Mouse (Mus musculus) frontal cortex, postnatal 25 days (tissue): ENCODE measurements around the gene Cobl.
A peak's percentile ranks its signal among the peaks of the same experiment; 100 is the strongest.

Source experiments
- DNase-seq, 2 experiments: peaks; one replicate each; pipeline ENCODE4 v3.0.0; 2022; ENCODE audit warnings: low spot score in 2 of 2

Cobl gene

DNA sequence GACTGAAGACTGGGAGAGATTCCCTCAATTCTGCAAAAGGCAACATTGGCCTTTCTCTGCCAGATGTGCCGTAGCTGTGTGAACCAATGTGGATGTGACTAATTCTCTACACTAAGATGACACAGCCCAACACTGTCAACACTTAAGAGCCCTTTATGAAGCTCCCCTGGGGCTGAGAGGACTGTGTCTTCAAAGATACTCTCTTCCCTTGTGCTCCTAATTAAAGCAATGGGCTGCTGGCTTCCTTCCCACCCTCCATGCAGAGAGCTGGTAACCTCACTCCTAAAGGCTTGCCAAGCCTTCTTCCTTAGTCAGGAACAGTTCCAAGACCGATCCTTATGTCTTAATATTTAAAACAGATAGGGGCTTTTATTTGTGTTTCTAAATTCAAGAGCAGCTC is 79.9 kb downstream of the Cobl start:
- no peak for DNase-seq

DNA sequence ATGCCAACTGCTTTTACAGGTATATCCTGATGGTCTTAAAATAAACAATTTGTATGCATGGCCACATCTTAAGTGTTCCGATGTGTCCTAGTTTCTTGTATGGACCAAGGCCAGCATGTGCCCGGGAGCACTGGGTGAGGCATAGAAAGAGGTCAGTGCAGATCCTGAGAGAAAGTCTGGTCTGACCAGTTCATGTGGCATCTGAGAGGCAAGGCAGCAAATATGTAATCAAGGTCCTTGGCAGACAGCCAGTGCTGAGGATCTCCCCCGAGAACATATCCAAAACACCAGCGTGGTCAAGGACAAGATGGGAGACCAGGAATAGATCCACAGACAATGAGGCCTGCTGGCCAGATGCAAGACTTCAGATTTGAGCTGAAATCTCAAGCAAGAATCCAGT is 81.8 kb downstream of the Cobl start:
- no peak for DNase-seq

DNA sequence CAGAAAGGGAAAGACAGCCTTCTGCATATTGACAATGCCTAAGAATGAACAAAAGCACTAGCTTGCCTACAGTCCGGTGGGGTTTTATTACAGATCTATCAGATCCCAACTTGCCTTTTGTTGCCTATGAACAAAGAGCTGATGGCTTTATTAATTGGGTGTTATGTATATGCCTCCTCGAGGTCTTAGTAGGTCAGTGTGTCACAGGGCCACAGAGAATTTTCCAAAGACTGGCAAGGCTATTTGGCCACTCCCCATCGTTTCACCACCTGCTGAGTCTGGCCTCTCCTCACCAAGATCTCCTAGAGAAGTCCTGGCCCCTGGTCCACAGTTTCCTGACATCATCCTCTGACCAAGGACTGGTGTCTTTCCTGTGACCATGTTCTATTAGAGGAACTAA is 83.7 kb downstream of the Cobl start:
- DNase-seq, result no peak

DNA sequence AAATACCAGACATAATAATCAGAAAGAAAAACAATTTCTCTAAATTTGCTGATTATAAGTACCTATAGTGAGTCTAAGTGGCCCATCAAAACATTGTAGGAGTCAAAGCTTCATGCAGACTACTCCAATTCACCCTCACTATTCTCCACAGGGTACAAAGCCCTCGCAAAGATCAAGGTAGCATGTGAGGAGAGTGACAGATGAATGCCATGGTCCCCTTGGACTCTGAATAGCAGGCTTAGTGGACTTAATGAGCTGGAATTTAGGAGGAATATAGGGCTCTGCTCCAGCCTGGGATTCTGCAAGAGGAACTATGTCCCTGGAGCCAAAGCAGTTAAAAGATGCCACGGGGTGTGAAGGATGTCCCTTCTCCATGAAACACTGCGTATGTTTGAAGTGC is 88.1 kb downstream of the Cobl start:
- DNase-seq, result no peak

DNA sequence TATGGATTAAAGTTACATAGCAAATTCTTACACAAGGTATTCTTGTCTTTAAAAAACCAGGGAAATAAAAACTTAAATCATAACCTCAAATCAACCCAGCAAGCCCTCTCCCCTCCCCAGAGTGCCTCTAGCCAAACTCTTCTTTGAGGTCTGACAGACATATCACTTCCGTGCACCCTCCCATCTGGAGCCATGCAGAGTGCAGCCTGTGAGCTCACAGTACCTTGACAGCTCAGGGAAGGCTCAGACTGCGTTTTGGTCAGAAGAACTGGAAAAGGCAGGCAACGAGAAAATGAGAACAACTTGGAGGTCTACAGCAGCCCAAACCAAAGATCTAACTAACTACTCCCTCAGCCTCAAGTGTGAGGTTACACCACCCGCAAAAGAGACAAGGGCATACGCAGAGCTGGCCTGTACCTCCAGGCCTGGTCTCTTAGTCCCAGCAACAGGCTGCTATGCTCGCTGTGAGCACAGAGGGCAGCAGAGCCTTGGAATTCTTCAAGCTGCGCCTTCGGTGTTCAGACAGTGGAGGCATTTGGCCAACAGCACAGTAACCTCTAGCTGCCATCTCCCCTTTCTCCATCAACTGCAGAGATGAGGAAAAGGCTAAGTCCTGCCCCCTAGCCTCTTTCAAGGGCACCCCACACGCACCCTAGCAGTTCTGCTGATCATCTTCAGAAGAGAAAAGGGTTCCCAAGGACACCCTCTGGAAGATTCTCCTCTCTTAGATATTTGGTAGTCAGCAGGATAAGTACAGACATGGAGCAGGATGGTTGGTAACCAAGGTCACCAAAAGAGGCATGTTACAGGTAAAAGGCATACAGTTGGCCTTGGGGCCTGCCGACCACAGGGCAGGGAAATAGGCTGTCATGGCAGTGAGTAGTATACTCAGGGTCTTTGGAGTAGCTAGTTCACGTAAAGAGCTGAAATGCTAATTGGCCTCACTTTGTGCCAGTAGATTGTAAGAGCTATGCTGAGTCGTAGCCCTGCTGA is 91.4 kb downstream of the Cobl start:
- peak; percentile 74 to 78 for DNase-seq

DNA sequence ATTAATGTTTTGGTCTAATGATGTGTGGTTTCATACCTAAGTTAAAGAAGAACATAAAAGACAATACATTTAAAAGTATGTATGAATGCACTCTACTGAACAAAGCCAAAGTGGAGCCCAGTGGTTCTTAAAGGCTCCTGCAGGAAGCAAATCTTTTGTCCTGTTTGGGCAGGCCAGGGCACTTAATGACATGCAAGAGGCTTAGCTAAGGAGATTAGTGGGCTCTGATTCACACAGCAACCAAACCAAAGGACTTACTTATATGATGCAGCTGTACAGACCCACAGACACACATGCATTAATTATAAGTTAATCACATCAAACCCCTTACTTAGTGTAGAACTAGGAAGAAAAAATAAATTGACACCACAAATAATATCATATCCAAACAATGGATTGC is 93.8 kb downstream of the Cobl start:
- DNase-seq, result no peak

DNA sequence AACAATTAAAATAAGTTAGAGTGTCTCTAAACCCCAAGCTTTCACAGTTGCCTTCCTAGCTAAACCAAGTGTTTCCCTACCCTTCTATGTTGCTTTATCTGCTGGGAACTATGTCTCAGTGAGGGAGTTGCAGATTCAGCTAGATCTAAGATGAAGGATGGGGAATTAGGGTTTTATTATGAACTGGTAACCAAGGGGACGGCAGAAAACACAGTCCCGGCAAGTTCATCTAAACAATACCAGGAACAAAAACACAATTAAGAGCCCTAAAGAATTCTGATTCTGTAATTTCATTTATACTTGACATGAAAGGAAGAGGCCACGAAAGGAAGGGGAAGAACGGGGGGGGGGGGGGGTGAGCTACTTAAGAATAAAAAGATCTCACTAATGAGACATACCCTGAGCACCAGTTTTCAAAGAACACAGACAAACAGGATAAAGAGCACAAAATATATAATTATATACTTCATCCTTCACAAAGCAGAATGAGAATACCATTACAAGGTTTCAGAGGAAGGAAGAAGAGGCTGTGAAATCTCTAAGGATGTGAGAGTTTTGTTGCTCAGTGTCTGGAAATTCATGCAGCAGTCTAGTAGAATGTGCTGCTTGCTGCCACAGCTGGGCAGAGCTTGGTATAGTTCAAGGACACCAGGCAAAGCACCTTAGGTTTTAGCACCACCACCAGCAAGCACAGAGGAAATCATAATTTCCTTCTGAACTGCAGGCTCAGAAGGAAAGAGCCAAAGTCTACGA is 97.2 kb downstream of the Cobl start:
- no peak for DNase-seq

DNA sequence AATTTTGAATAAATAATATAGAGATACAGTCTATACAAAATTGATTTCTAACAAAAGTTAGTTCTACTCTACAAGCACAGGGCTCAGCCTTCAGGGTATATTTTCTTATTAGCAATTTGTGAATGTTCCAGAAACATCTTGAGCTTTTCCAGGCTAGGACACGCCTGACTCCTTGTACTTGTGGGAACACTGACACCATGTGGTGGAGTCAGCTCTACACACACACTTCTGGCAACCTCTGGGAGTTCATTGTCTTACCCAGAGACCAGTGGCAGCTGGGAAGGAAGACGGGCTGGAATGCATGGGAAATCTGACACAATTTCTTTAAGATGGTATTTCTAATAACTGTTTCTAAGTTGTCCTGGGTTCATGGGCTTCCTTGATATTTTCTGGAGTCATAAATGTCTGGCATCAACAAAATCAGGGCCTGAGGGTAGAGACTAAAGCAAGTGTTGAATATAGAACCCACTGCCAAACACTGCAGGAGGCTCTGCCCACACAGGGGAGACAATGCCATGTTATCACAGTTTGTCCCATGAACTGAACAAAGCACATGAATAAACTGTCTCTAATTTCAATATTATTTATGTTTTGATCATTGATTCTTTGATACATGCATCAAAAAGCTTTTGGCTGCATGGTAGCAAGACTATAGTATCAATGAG is 105.3 kb downstream of the Cobl start:
- peak in 1 of 2 experiments; percentile 23 for DNase-seq

DNA sequence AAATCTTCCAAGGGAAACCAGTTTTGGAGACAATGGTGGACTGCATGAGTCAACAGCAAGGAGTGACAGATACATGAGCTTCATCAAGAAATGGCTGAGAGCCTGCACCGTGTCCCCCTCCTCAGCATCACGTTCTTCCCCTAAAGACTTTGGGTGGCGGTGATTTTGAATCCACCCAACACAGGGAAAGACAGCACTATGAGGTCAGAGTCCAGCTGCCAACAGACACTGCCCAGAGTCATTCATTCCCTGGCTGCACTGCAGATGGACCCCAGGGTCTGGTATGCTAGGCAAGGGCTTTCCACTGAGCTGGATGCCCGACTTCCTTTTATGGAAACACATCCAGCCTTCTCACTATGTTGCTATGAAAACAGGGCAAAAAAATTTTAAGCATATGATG is 106.2 kb downstream of the Cobl start:
- no peak for DNase-seq

DNA sequence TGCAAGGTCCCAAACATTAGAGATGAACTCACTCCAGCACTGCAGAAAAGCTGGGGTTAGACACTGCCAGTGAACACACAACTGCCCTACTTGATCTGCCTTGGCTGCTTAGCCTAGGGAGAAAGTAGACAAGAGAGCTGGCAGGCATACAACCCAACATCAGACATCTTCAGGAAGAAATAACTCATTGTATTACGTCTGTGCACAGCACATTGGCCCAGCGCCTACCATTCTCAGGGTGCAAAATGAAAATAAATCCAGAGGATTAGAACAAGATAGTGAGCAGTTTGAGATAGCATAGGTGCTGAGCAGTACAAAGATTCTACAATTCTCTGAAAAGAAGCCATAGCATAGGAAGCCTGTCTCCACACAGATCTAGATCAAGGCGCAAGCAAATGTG is 109.1 kb downstream of the Cobl start:
- no peak for DNase-seq

DNA sequence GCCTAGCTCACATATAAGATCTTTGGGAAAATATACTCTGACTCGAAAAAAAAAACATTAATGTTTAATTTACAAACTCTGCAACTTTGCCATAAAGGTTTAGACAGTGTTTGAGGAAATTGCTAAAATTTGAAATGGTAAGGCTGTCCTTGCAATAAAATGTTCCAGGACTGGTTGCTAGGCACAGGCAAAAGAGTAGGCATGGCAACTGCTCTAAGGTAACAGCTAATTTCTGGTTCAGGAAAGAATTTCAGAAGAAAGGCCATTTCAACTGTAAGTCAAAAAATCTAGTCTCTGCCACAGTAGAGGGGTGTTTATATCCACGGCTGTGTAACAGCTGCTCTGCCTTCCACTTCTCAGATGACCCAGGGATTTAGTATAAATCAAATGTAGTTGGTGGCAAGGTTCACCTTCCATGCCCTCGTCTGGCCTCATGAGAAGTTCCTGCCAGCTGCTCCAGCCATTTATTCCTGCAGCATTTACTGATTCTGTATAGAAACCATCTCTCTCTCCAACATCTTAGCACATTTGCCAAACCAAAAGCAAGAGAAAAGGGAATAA is 113.7 kb downstream of the Cobl start:
- DNase-seq, result no peak

DNA sequence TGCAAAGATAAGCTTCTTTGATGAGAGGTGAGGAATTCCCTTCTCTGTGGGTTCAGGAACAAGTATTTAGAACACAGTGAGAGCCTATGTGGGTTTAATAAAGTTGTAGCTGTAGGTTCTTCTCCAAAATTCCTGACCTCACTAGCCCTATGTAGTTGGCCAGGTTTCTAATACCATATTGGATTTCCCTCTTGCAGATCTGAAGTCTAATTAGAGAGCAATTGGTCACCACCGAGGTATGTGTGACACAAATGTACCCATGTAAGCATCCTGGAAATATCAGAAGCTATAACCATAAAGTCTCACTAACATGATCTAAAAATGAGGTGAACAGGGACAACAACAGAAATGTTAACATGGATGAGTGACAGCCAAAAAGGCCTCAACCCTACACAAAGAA is 114.7 kb downstream of the Cobl start:
- DNase-seq, result no peak

DNA sequence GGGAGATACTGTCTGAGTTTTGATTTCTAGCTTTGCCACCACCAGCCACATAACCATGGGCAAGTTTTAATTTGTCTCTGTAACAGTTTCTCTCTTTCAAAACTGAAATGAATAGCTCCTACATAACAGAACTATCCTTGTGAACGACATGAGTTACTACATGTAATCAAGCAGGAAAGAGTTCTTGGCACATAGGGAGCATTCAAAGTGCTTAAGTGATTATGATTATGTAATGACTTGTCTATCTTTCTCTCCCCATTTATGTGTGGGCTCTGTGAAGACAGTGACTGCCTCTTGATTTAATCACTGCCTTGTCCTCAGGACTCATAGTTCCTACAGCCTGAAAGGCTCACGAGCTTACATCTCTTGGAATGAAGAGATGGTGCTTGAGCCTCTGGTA is 118.3 kb downstream of the Cobl start:
- no peak for DNase-seq

DNA sequence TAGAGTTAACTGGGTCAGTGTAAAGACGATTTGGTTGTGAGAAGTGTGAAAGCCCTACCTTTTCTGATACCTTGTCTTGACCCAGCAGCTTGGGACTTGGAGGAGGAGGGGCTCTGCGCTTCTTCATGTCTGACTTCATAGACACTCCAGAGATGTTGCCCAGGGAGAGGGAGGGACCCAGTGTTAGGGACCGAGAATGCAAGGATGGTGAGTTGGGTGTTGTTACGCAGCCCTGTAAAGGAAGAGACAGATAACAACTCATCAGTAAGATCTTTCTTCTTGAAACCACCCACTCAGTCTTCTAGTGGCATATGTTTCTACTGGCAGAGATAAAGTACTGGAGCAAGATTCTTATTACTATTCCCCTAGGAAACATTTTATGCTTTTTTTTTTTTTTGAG is 121.1 kb downstream of the Cobl start:
- peak in 1 of 2 experiments; percentile 16 for DNase-seq

DNA sequence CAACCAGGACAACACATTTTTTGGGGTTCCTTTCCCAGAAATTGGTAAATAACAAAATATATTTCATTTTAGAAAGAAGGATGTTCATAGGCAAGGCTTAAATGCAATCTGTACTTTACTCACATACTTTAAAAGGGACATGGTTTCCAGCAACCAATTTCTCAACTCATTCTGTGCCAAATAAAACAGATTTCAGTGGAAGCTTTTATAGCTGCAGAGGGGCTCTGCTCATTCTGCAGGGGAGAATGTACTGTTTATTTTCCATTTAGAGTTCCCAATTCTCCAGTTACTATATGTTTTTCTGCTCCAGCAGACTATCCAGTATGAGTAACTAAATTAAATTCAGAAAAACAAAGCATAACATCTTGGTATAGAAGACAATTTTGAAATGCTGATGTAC is 124.1 kb downstream of the Cobl start:
- no peak for DNase-seq

DNA sequence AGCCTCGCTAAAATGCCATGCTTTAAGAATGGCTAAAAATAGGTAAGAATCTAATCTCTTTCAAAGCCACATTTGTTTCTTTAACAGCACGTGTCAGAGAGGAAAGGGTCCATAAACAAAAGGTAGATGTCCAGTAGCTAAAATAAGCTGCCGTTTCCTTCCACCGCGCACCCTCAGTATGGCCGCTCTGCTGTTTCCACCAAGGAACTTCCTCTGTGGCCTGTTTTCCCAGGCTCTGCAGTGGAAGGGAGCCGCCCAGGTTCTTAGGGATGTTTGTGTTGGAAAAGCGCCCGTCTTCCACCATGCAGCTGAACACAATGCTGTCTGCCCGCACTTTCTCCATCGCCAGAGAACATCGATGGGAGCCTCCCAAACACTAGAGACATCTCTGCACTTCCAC is 128.6 kb downstream of the Cobl start:
- no peak for DNase-seq

DNA sequence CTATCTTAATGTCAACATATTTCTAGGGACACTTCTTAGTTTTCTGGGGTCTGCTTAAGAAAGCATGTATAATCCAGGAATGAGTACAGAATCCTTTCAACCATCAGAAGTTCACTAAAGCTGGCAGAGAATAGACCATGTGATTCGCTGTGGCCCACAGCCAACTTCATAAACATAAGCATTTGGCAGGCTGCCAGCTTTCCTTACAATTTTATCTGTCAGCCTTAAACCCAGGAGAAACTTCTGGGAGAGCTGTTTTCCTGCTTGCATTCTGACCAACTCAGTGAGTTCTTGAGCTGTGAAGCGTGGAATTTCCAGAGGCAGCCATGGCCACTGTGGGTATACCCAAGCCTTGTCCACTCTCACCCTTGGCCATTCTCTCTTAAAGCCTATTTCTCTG is 132.8 kb downstream of the Cobl start:
- DNase-seq, result peak; percentile 34 to 46

DNA sequence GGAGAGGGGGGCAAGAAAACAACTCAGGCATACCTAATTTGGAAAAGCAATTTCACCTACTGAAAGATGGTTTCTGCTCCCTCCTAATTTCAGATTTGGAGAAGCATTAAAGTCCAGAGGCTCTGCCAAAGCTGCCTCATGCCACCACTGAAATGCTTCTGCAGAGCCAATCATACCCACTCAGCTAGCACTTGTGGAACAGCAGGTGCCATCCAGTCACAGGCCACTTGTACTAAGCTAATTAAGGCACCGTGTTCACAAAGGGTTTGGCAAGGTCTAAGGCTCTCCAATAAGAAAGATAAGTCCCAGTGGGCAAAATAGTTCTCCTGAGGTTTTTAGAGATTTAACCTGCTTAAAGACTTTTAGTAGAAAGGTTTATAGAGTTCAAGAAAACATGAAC is 143.3 kb downstream of the Cobl start:
- no peak for DNase-seq

DNA sequence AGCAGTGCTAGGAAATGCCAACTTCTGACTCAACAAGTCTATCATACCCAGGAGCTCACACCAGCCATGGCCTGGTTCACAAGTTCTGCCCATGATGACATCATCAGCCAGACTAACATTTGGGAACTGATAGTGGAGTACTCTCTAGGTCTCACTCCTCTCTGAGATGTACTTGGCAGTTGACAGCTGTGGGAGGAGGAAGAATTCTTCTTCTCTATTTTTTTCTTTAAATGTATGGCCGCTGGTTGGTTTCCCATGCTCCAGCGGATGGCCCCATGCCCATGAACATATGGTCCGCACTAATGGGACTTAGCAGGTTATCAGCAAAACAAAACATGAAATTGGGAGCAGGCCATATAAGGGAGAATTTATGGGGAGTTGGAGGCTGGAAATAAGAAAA is 145.4 kb downstream of the Cobl start:
- DNase-seq, result no peak

DNA sequence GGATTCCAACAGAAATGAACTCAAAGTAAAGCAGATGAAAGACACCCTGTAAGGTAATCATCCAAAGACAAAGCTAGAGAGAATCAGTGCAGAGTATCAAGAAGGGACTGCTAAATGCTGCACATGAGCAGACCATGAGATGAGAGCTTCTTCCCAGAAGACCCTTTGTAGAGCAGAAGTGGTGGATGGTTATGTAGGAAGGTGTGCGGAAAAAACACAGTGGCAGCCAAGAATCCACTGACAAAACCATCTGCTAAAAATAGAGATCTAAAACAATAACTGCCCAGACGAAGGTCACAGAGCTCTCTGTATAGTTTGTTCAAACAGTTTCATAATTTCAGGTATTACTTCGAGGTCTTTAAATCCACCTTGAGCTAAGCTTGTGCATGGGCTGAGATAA is 149.1 kb downstream of the Cobl start:
- DNase-seq, result no peak

DNA sequence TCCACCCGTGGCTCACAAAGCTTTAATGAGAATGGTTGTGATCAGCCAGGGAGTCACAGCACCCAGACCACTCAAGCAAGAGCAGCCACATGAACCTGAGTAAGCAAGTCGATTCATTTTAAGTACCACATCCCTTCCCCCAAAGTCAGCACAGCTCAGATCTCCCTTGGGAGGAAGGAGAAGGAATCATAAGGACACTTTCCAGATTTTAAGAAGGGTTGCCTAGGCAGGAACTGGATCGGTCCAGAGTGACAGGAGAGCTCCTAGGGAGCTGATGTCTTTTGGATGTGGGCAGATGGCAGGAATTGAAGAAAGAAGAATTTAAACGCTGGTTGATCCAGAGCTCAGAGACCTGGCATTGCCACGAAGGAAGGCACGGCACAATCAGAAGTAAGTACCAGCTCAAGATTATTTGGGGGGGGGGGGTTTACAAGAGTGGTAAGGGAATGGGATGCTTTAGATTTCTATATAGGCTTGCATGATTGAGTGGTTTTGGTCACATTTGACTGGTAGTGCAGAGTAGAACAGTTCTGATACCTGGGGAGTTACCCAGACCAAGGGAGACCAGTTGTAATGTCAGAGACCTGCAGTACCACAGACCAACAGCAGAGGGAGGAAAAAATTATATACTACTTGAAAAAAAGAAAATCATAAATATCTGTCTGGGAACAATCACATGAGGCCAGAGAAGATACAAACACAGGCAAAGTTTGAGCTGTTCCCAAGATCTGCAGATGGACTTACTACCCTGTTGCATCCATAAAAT is 150.3 kb downstream of the Cobl start:
- no peak for DNase-seq
